Mouse (Mus musculus): ENCODE measurements around the gene Fbxo34.

GRCm38 (mm10) chr14:47506676-47507075 lies 56.5 kb downstream of the Fbxo34 start:
- TF ChIP-seq CTCF (conservative IDR thresholded peaks at IDR 0.05 in 1 of 2, IDR thresholded peaks at IDR 0.05 in 1 of 2; ENCODE audit: low read depth in 2 of 2, low read length in 2 of 2) (no peak), SIN3A (IDR thresholded peaks at IDR 0.05; ENCODE audit: low read length) (no peak), RCOR1 (conservative IDR thresholded peaks at IDR 0.05; ENCODE audit: low read depth, low read length) (no peak), GABPA (IDR thresholded peaks at IDR 0.05; ENCODE audit: insufficient replicate concordance, low read depth, low read length) (no peak), KAT2A (IDR thresholded peaks at IDR 0.05; ENCODE audit: insufficient replicate concordance, low read length) (no peak), MYC (IDR thresholded peaks at IDR 0.05; ENCODE audit: low read depth, low read length) (no peak), ZKSCAN1 (IDR thresholded peaks at IDR 0.05; ENCODE audit: borderline replicate concordance, low read depth, low read length) (no peak), MEF2A (IDR thresholded peaks at IDR 0.05; ENCODE audit: borderline replicate concordance, low read depth, low read length) (no peak), ZC3H11A (IDR thresholded peaks at IDR 0.05; ENCODE audit: low read depth, low read length) (no peak)

Measured in CH12.LX (cell line).